Mouse (Mus musculus) MEL (cell line): ENCODE measurements around the gene Hvcn1.

Experiments
- CTCF ChIP-seq, 3 experiments: IDR thresholded peaks in 2 of 3; conservative IDR thresholded peaks in 1 of 3; 2 replicates each; pipeline ENCODE4 v1.5.1; 2011 to 2012; ENCODE audit warnings: low read length in 3 of 3, low read depth in 2 of 3, mild to moderate bottlenecking in 2 of 3, improper control_type of control experiment in 1 of 3, inconsistent platforms in 1 of 3, mixed read lengths in 1 of 3, moderate library complexity in 1 of 3; ENCODE audit not compliant: control insufficient read depth in 1 of 3, insufficient read depth in 1 of 3, poor library complexity in 1 of 3, severe bottlenecking in 1 of 3
- JUND ChIP-seq: IDR thresholded peaks from 2 replicates; pipeline ENCODE4 v1.6.1; 2011; ENCODE audit warnings: low read depth, mild to moderate bottlenecking, improper control_type of control experiment, low read length
- MYB ChIP-seq: IDR thresholded peaks from 2 replicates; pipeline ENCODE4 v1.6.1; 2011; ENCODE audit warnings: mild to moderate bottlenecking, low read depth, low read length, improper control_type of control experiment
- POLR2A ChIP-seq, 2 experiments: IDR thresholded peaks; 2 replicates each; pipeline ENCODE4 v1.6.1; 2011 to 2012; ENCODE audit warnings: low read length in 2 of 2, mild to moderate bottlenecking in 2 of 2, control low read depth in 1 of 2, improper control_type of control experiment in 1 of 2, low read depth in 1 of 2, moderate library complexity in 1 of 2; ENCODE audit not compliant: control insufficient read depth in 1 of 2, insufficient read depth in 1 of 2, poor library complexity in 1 of 2
- TCF12 ChIP-seq: IDR thresholded peaks from 2 replicates; pipeline ENCODE4 v1.6.1; 2014; ENCODE audit warnings: low read depth, mild to moderate bottlenecking, inconsistent platforms, low read length, improper control_type of control experiment, moderate library complexity
- USF1 ChIP-seq: IDR thresholded peaks from 2 replicates; pipeline ENCODE4 v1.6.1; 2014; ENCODE audit warnings: low read depth, mild to moderate bottlenecking, inconsistent platforms, low read length, improper control_type of control experiment, moderate library complexity

GRCm38 (mm10) chr5:122278946-122279345 lies 72.3 kb downstream of the Hvcn1 start:
- TF ChIP-seq CTCF (IDR thresholded peaks at IDR 0.05 in 2 of 3, conservative IDR thresholded peaks at IDR 0.05 in 1 of 3; ENCODE audit: control insufficient read depth in 1 of 3, insufficient read depth in 1 of 3, low read depth in 2 of 3, low read length in 3 of 3, poor library complexity in 1 of 3, severe bottlenecking in 1 of 3) (no peak), POLR2A (IDR thresholded peaks at IDR 0.05; ENCODE audit: control insufficient read depth in 1 of 2, insufficient read depth in 1 of 2, low read depth in 1 of 2, low read length in 2 of 2, poor library complexity in 1 of 2) (no peak), TCF12 (no peak), JUND (no peak), USF1 (no peak), MYB (no peak)
